Mouse (Mus musculus) spleen, postnatal 14 days (tissue): ENCODE measurements around the gene Upk3b.
"Not testable (repeated sequence)": the region's sequence is repeated elsewhere in the genome, so short reads cannot be mapped to it uniquely, and the experiment has no call there.

ENCODE experiments used
- DNase-seq, 2 experiments: peaks; one replicate each; pipeline ENCODE4 v3.0.0; 2021 to 2022; ENCODE audit warnings: low spot score in 2 of 2

Gene Upk3b

DNA sequence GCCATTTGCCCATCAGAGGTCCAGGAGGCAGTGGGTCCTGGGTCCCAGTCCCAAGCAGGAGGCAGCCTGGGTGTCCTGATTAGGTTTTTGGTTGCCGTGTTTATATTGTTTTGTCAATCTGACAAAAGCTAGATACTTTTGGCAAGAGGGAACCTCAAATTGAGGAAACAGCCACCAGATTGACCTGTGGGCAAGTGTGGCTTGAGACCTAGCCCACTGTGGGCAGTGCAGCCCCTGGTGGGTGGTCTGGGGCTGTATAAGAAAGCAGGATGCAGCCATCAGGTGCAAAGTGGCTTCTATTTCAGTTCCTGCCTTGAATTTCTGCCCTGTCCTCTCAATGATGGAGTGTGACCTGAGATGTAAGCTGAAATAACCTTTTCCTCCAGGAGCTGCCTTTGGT lies 3.0 kb upstream of the Upk3b start:
- DNase-seq = no peak

GRCm38 (mm10) chr5:136036667-136037066 lies 1.6 kb upstream of the Upk3b start:
- DNase-seq = no peak

GRCm38 (mm10) chr5:136040210-136040609 lies 1.9 kb downstream of the Upk3b start:
- no peak for DNase-seq

- DNase-seq = no peak
Observed at GRCm38 (mm10) chr5:136041260-136041659, 3.0 kb downstream of the Upk3b start.

DNA sequence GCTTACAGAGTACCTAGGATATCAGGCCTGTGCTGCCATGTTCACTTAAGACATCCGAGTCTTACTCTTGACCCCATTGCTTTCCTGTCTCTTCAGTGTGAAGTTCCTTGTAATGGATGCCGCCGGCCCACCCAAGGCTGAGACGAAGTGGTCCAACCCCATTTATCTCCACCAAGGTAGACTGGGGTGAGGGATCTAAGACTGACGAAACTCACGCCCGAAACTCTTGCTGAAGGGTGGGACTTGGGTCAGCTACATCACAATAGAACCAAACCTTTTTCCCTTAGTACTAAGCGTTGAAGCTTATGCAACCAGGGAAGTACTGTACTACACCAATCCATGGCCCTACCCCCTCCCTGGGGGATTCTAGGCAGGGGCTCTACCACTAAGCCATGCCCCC lies 3.4 kb downstream of the Upk3b start:
- no peak for DNase-seq

- peak in 1 of 2 experiments; percentile 13 for DNase-seq
Observed at GRCm38 (mm10) chr5:136044865-136045264, 6.6 kb downstream of the Upk3b start.

GRCm38 (mm10) chr5:136045408-136045807 lies 7.1 kb downstream of the Upk3b start:
- peak in 1 of 2 experiments; percentile 16 for DNase-seq

DNA sequence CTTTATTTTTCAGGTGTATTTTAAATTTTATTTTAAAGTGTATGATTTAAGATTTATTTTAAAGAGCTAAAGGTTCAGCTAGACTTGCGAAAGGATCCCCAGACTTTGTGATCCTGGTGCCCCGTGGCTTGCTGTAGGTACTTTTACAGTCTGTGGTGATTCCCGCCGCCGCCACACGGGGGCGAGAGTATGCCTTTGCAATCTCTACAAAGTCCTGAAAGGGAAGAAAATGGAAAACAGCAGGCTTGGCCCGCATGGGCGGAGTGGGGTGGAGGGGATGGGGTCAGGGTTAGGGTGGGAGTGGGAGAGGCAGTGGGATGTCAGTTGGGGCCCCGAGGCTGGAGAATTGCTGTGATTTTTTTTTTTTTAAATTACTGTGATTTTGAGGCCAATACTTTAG lies 7.7 kb downstream of the Upk3b start:
- peak; percentile 61 to 77 for DNase-seq

DNA sequence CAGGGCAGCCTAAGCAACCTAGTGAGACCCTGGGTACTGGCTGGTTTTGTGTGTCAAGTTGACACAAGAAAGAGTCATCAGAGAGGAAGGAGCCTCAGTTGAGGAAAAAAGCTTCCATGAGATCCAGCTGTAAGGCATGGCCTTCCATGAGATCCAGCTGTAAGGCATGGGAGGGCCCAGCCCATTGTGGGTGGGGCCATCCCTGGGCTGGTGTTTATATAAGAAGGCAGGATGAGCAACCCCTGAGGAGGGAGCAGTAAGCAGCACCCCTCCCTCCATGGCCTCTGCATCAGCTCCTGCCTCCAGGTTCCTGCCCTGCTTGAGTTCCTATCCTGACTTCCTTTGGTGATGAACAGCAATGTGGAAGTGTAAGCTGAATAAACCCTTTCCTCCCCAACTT lies 10.2 kb downstream of the Upk3b start:
- DNase-seq = not testable (repeated sequence)

DNA sequence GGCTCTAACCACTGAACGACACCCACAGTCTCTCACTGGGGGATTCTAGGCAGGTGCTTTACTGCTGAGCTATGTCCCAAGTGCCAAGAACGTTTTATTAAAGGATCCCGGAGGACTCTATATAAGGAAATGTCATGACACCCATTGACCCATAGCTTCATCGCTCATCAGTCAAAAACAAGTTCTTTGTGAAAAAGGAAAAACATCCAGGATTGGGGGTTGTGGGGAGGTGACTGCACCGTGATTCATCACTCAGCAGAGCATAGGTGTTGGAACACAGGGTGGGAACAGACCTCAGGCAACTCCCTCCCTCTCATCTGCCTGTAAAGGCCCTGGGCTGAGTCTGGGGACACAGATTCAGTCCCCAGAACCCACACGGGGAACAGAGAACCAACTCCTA lies 11.6 kb downstream of the Upk3b start:
- no peak for DNase-seq

DNA sequence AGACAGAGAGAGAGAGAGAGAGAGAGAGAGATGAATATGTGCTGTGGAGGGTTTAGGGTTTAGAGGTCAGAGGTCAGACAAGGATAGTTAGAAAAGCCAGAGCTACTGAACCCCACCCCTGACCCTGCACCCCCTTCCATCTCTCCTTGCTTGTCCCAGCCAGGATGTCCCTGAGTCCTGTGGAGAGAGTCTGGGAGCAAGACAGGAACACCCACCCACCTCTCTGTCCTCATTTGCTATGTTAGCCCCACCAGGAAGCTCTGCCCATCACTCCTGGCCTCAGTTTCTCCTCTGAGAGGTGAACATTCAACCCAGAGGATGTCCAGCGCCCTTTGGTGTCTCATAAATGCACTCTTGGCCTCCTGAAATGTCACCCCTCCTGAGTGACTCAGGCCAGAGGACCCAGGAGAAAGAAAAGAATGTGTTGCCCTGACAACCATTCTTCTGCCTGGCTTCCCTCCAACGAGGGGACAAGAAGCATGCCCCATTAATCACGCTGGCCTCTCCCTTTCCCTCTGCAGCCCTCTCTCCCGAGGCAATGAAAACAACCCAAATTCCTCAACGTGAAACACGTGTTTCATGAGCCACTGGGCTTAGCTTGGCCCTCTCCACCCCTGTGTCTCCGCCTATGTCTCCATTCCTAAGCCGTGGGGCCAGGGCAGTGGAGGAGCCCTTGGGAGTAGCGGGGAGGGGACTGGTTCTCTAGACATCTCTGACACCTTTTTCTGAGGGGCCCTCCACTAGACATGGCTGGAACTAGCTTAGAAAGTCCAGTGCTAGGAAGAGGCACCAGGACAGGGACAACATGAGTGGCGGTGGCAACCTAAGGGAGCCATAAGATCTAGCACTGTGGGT lies 13.2 kb downstream of the Upk3b start:
- DNase-seq = no peak

DNA sequence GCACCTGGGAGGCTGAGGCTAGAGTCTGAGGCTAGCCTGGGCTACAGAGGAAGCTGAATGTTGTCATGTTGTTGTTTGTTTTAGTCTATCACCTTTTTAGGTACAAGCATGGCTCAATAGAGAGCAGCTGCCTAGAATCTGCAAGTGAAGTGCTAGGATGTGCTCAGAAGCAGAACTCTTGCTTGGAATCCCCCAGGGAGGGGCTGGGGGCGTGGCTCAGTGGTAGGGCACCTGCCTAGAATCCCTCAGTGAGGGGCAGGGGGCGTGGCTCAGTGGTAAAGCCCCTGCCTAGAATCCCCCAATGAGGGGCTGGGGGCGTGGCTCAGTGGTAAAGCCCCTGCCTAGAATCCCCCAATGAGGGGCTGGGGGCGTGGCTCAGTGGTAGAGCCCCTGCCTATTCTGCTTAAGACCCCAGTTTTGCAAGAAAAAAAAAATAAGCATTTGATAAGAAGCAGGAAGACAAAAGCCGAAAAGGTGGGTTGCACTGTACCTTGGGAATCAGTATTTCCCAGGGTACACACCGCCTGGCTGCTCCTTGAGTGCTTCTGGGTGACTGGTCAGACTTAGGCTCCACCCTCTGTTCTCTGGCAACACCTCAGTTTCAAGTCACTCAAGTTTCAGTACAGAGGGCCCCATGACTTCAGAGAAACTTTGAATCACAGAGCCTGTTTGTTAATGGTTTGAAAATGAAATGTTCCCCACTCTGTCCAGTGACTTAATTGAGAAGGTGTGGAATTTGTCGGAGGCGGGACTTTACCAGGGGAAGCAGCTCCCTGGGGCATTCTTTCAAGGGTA lies 14.8 kb downstream of the Upk3b start:
- no peak for DNase-seq

DNA sequence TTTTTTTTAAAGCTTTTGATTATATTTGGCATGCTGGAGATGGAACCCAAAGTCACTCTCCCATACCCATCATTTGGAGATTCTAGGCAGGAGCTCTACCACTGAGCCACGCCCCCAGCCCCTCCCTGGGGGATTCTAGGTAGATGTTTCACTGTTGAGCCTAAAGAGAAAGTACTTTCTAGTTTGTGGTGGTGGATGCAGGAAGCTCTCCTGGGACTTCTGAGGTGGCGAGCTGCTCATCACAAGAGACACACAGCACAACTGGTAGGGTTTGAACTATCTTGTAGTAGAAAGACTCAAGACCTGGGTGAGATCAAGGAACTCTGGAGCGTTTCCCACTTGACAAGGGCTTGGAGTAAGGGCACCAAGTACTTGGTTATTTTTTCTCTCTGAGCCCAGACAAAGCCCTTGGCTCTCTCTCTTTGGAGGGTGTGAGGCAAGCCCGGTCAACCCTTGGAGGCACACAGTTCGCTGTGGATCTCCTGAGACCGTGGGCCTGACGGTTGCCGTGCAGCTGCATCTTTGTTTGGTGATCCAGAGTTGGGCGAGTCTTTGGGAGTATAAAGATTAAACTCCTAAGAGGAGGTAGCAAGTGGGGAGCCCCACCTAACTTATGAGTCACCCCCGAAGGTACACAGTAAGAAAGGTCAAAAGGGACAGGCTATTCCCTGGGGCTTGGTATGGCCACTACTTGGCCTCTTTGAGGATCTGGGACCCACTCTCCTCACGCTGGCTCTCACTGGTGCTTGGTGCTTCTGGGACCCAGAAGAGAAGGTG lies 16.2 kb downstream of the Upk3b start, which contains the start of gene Upk3bl:
Upk3bl (plus strand) TSS at position 192 of the 777 bp plus-strand sequence.
- no peak for DNase-seq

GRCm38 (mm10) chr5:136056062-136056461 lies 17.8 kb downstream of the Upk3b start:
- DNase-seq = no peak

GRCm38 (mm10) chr5:136057085-136057484 lies 18.8 kb downstream of the Upk3b start:
- no peak for DNase-seq

DNA sequence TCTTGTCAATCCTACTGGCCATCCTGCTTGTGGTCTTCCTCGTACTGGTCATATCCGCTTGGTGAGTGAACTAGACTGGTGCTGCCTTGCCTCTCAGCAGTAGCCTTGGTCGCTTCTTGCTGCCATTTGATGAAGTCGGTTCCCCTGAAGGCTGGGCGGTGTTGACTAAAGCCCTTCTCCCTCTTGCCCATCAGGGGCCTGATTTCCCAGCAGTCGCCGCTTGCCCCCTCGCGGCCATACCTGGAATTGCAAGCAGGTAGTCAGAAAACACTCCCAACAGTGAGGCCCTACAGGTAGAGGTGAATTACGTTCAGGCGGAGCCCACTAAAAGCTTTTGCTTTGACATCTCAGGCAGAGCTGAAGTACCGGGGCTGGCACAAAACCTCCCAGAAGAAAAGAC lies 23.3 kb downstream of the Upk3b start:
- DNase-seq = peak; percentile 58 to 76

GRCm38 (mm10) chr5:136063920-136064319 lies 25.6 kb downstream of the Upk3b start:
- no peak for DNase-seq

- not testable (repeated sequence) for DNase-seq
Observed at GRCm38 (mm10) chr5:136066404-136067148, 28.3 kb downstream of the Upk3b start.

- no peak for DNase-seq
Observed at GRCm38 (mm10) chr5:136069411-136069810, 31.1 kb downstream of the Upk3b start.

DNA sequence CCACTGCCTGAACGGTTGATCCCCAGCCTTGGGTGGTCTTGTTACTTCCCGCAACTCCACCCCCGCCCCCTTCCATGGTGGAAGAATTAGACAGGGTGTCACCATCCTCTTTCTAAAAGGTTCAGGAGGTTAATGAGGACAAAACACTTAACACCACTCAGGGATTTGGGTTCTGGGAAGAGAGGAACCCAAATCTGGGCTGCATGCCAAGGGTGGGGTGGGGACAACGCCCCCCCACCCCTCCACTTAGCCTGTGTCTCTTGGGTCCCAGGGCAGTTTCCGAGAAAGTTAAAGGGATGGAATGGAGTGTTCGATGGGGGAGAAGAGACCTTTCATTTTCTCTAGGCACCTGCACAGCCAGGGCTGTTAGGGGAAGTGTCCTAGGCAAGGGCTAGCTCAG lies 34.8 kb downstream of the Upk3b start:
- no peak for DNase-seq

DNA sequence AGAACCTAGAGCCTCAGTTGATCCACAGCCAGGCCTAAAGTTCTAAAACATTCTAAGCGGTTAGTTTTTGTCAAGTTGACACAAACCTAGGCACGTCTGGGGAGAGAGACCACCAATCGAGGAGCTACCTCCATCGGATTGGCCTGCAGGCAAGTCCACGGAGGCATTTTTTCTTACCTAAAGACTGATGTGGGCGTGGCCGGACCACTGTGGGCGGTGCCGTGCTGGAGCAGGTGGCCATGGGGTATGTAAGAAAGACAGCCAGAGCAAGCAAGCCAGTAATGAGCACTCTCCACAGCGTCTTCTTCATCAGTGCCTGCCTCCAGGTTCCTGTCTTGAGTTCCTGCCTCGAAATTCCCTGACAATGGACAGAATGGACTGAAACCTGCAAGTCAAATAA lies 35.2 kb downstream of the Upk3b start:
- DNase-seq = no peak
